Comparison of ENCODE assay signal across 19 mouse cellular contexts in genomic region chr5:27251361-27251760, GRCm38 (mm10).
DNase-seq lines count a peak whose midpoint lies in the region; ATAC-seq and TF ChIP-seq lines count a peak whose summit lies in the region.
"Had no signal": no experiment of that assay in that cellular context is flagged by ENCODE, and none has a peak within 500 bp of the region (broad histone marks: within the 10 kb centered on the region; RNA-seq: fewer than 3 reads in every experiment).

No protein-coding gene starts in this region.

- no peaks in the 10 kb centered on the region for H3K9me3 ChIP-seq in liver, embryonic 11.5 days (ENCODE audit: control insufficient read depth, low read length)

- no peaks in the 10 kb centered on the region for H3K4me1 ChIP-seq in liver, adult 2 months (ENCODE audit: control insufficient read depth, insufficient read depth, low read length)
- H3K4me1 ChIP-seq in liver, embryonic 11.5 days (replicated peaks; ENCODE audit: control insufficient read depth, insufficient read depth, low read length), result no peaks in the 10 kb centered on the region

- no peaks in the 10 kb centered on the region for H3K79me2 ChIP-seq in liver, adult 2 months (ENCODE audit: control insufficient read depth, insufficient read depth, low read length)

- TF ChIP-seq POLR2A in liver, adult 2 months (IDR thresholded peaks at IDR 0.05; ENCODE audit: extremely low read depth, insufficient read depth, low read length), result no peak

- H3K9ac ChIP-seq in liver, adult 2 months (ENCODE audit: low read depth, low read length), result no peak overlapping the region
- no peak overlapping the region for H3K9ac ChIP-seq in liver, embryonic 11.5 days (ENCODE audit: low read depth, low read length)

- no peak for ATAC-seq in liver, embryonic 11.5 days (replicated peaks; ENCODE audit: low FRiP score)
- ATAC-seq: activated CD4-positive, CD25-positive, alpha-beta regulatory T cell, adult 4 months; CD4-positive, CD25-positive, alpha-beta regulatory T cell, adult 4 months; Patski had no signal

- no peak for TF ChIP-seq CTCF in liver, adult 2 months (IDR thresholded peaks at IDR 0.05; ENCODE audit: low read depth, low read length)

- no peak overlapping the region for H3K27ac ChIP-seq in liver, adult 2 months (replicated peaks; ENCODE audit: insufficient read depth, low read depth, low read length)
- H3K27ac ChIP-seq in liver, embryonic 11.5 days (ENCODE audit: low read depth, low read length), result no peak overlapping the region

- H3K4me3 ChIP-seq in liver, adult 2 months (ENCODE audit: insufficient read depth, low read depth, low read length), result no peak overlapping the region
- no peak overlapping the region for H3K4me3 ChIP-seq in liver, embryonic 11.5 days (ENCODE audit: low read depth, low read length)

- no peak overlapping the region for H3K4me2 ChIP-seq in liver, embryonic 11.5 days

- H3K36me3 ChIP-seq in liver, adult 2 months (ENCODE audit: control insufficient read depth, insufficient read depth, low read length), result no peaks in the 10 kb centered on the region
- H3K36me3 ChIP-seq in liver, embryonic 11.5 days (ENCODE audit: control insufficient read depth, insufficient read depth, low read length), result no peaks in the 10 kb centered on the region
- H3K36me3 ChIP-seq: G1E had no signal

- H3K27me3 ChIP-seq in liver, adult 2 months (ENCODE audit: control insufficient read depth, insufficient read depth, low read length), result no peaks in the 10 kb centered on the region
- no peaks in the 10 kb centered on the region for H3K27me3 ChIP-seq in liver, embryonic 11.5 days (replicated peaks; ENCODE audit: control insufficient read depth, insufficient read depth, low read length)
- H3K27me3 ChIP-seq: CH12.LX, Patski had no signal

- peak; percentile 36 to 77 for DNase-seq in adrenal gland, adult (ENCODE audit: inconsistent age in 2 of 2, low spot score in 1 of 2)
- DNase-seq in adrenal gland, postnatal 14 days, result no peak
- DNase-seq in adrenal gland, adult 2 months, result peak; percentile 29
- DNase-seq in adrenal gland, postnatal 25 days, result no peak
- peak; percentile 79 for DNase-seq in liver, adult 2 months (ENCODE audit: extremely low read depth, low read depth, low spot score)
- DNase-seq in liver, embryonic 11.5 days (ENCODE audit: low spot score), result no peak
- DNase-seq: B cell, adult 2 months; cerebellum, adult 11 months; cerebellum, adult 11-12 months; cerebellum, adult 18-20 months; cerebellum, adult 2 months; cerebellum, adult 8-10 months; cerebellum, adult 9-10 months; cerebellum, adult 9-11 months had no signal

Comparison
In these comparisons a context has a peak if more than half of its experiments do, and no peak if none do; other contexts are left out.
1. DNase-seq: peak in adrenal gland, adult (2 of 2), adrenal gland, adult 2 months (single experiment) and liver, adult 2 months (single experiment); none in adrenal gland, postnatal 14 days (single experiment), adrenal gland, postnatal 25 days (single experiment) and liver, embryonic 11.5 days (single experiment).